Mouse (Mus musculus): ENCODE measurements at regions not wholly inside any gene's neighbourhood (a gene's known extent, or its start where the extent isn't known, plus 50 kb on each side); places are given as distances from the start of the nearest gene placed in this dataset.

DNA sequence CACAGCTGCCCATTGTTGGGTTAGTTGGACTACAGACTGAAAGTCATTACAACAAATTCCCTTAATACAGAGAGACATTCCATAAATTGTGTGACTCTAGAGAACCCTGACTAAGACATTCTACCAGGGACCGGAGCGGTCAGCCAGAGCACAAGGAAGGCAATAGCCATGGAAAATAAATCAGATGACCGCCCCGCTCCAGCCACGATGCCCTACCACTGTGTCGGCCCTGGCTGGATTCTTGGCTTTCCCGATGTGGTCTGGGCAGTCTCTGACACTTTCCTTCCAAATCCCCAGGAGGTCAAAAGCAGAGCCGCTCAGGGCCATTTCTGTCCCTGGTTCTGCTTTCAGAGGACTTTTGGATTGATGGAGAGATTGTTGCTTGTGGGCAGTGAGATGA lies 57.8 kb downstream of the Lsm3 start:
- no peak for TF ChIP-seq POLR2A (IDR thresholded peaks at IDR 0.05; ENCODE audit: borderline replicate concordance, control insufficient read depth, low read depth, low read length)
- no peak for TF ChIP-seq CTCF (IDR thresholded peaks at IDR 0.05; ENCODE audit: control insufficient read depth, insufficient read depth, low read length)

Data from bone marrow, adult 2 months (tissue).